ENCODE assay signal across 9 mouse cellular contexts in genomic region chr7:142303929-142304328, GRCm38 (mm10). TPM values are rescaled to one million over a fixed set of nuclear protein-coding genes. Genes with fewer than 3 reads are reported as not detected.
TF ChIP-seq lines count a peak whose summit lies in the region.
"Not testable (repeated sequence)": the region's sequence is repeated elsewhere in the genome, so short reads cannot be mapped to it uniquely, and the experiment has no call there.
"Had no signal": no experiment of that assay in that cellular context is flagged by ENCODE, and none has a peak within 500 bp of the region (broad histone marks: within the 10 kb centered on the region; RNA-seq: fewer than 3 reads in every experiment).

No protein-coding gene starts in this region.

- H3K79me2 ChIP-seq in C2C12 (ENCODE audit: control insufficient read depth, insufficient read depth); myocyte (ENCODE audit: control insufficient read depth, insufficient read depth): not testable (repeated sequence)

- H3K4me3 ChIP-seq in C2C12 (ENCODE audit: insufficient read depth, poor library complexity, severe bottlenecking); myocyte: not testable (repeated sequence)

- not testable (repeated sequence) for H3ac ChIP-seq in C2C12 (ENCODE audit: control insufficient read depth, insufficient read length, low read depth); myocyte (ENCODE audit: control insufficient read depth, insufficient read length)

- H3K79me3 ChIP-seq in C2C12 (ENCODE audit: low read depth) = not testable (repeated sequence)

- not testable (repeated sequence) for H3K4me2 ChIP-seq in myocyte (ENCODE audit: low read depth)

- not testable (repeated sequence) for H3K27me3 ChIP-seq in C2C12 (ENCODE audit: control insufficient read depth, insufficient read depth, insufficient read length); myocyte (ENCODE audit: control insufficient read depth, insufficient read depth, insufficient read length)

- TF ChIP-seq POLR2A in myocyte (IDR thresholded peaks at IDR 0.05; ENCODE audit: insufficient read length, low read depth) = not testable (repeated sequence)

- not testable (repeated sequence) for H3K36me3 ChIP-seq in C2C12 (ENCODE audit: control insufficient read depth, insufficient read depth); myocyte (ENCODE audit: control insufficient read depth, insufficient read depth)

- not testable (repeated sequence) for TF ChIP-seq CTCF in C2C12 (IDR thresholded peaks at IDR 0.05; ENCODE audit: control insufficient read depth, insufficient read depth, insufficient read length)

TF ChIP-seq in C2C12, 6 proteins besides CTCF, POLR2A, EP300 and RAD21:
- peak; percentile 72 for TF ChIP-seq MYOD1 (IDR thresholded peaks at IDR 0.05; ENCODE audit: control insufficient read depth, insufficient read length, low read depth)

TF ChIP-seq in myocyte, 11 proteins besides CTCF, POLR2A, EP300 and RAD21:
- TF ChIP-seq MYOG (IDR thresholded peaks at IDR 0.05; ENCODE audit: control insufficient read depth in 1 of 3, insufficient read depth in 1 of 3, insufficient read length in 2 of 3, low read depth in 2 of 3) (peak in 1 of 3 experiments; percentile 24), MYOD1 (IDR thresholded peaks at IDR 0.05; ENCODE audit: control insufficient read depth in 1 of 3, insufficient read length in 2 of 3, low read depth in 2 of 3) (peak in 2 of 3 experiments; percentile 42 to 58)

RNA-seq across cellular contexts. Expression of gene Krtap5-4, which starts 0.6 kb away (rescaled TPM):
- polyA plus RNA-seq in C2C12 (2012; fragmentation: generic; extraction: Trizol) (0.04 TPM), myocyte (2012; fragmentation: generic; extraction: Trizol) (not detected)
- polyA plus RNA-seq: activated CD4-positive, CD25-positive, alpha-beta regulatory T cell, adult 4 months; adrenal gland, adult 2 months; brain, embryonic 14.5 days; CD4-positive, CD25-positive, alpha-beta regulatory T cell, adult 4 months; cerebellum, adult 2 months; G1E; Patski had no signal

RNA-seq across cellular contexts. Expression of gene Krtap5-1, which starts 7.0 kb away (rescaled TPM):
- polyA plus RNA-seq in C2C12 (2012; fragmentation: generic; extraction: Trizol) (not detected), myocyte (2012; fragmentation: generic; extraction: Trizol) (not detected)
- polyA plus RNA-seq: activated CD4-positive, CD25-positive, alpha-beta regulatory T cell, adult 4 months; adrenal gland, adult 2 months; brain, embryonic 14.5 days; CD4-positive, CD25-positive, alpha-beta regulatory T cell, adult 4 months; cerebellum, adult 2 months; G1E; Patski had no signal

RNA-seq across cellular contexts. Expression of gene Gm4559, which starts 29.8 kb away (rescaled TPM):
- polyA plus RNA-seq in C2C12 (2012; fragmentation: generic; extraction: Trizol) (not detected), myocyte (2012; fragmentation: generic; extraction: Trizol) (not detected)
- polyA plus RNA-seq: activated CD4-positive, CD25-positive, alpha-beta regulatory T cell, adult 4 months; adrenal gland, adult 2 months; brain, embryonic 14.5 days; CD4-positive, CD25-positive, alpha-beta regulatory T cell, adult 4 months; cerebellum, adult 2 months; G1E; Patski had no signal

RNA-seq across cellular contexts. Expression of gene Gm2431, which starts 45.8 kb away (rescaled TPM):
- not detected for polyA plus RNA-seq in C2C12 (2012; fragmentation: generic; extraction: Trizol)
- not detected for polyA plus RNA-seq in myocyte (2012; fragmentation: generic; extraction: Trizol)
- polyA plus RNA-seq: activated CD4-positive, CD25-positive, alpha-beta regulatory T cell, adult 4 months; adrenal gland, adult 2 months; brain, embryonic 14.5 days; CD4-positive, CD25-positive, alpha-beta regulatory T cell, adult 4 months; cerebellum, adult 2 months; G1E; Patski had no signal
